In genomic region chr8:116952428-116952827, GRCm38 (mm10) we compare ENCODE assay signal across 22 mouse cellular contexts. TPM values are rescaled to one million over a fixed set of nuclear protein-coding genes. Genes with fewer than 3 reads are reported as not detected.
DNase-seq lines count a peak whose midpoint lies in the region; ATAC-seq lines count a peak whose summit lies in the region.
"Had no signal": no experiment of that assay in that cellular context is flagged by ENCODE, and none has a peak within 500 bp of the region (broad histone marks: within the 10 kb centered on the region; RNA-seq: fewer than 3 reads in every experiment).

No protein-coding gene starts in this region.

- no peak for DNase-seq in heart, postnatal 14 days
- peak; percentile 71 for DNase-seq in induced T-regulatory cell, adult 2 months (ENCODE audit: low read depth)
- DNase-seq in thymus, adult 18-20 months: peak; percentile 68 to 74
- DNase-seq in thymus, postnatal 4 days: peak; percentile 78
- no peak for DNase-seq in left cerebral cortex, postnatal 36 days (ENCODE audit: low spot score in 2 of 2)
- no peak for DNase-seq in retina, postnatal 1 day
- DNase-seq in kidney, adult 9 months: no peak
- DNase-seq: adrenal gland, adult 2 months; cerebellum, adult 11 months; cerebellum, postnatal 14 days; heart, postnatal 10 days; lung, embryonic 14.5 days; right cerebral cortex, postnatal 25 days had no signal

- 85% methylated on average over 8 of the region's 8 CpGs for WGBS in heart, embryonic 16.5 days

- ATAC-seq in heart, embryonic 16.5 days (replicated peaks; ENCODE audit: extremely low read depth, insufficient read depth, low FRiP score): 0 out of 2 replicates have a peak, but pooled peaks have one; percentile 29
- ATAC-seq: liver, embryonic 12.5 days; midbrain, embryonic 15.5 days had no signal

- H3K4me3 ChIP-seq in heart, embryonic 16.5 days (ENCODE audit: low read length): no peak overlapping the region
- H3K4me3 ChIP-seq: heart, embryonic 10.5 days; hindbrain, embryonic 13.5 days; limb, embryonic 12.5 days; liver, embryonic 12.5 days; megakaryocyte, embryonic 14.5 days; midbrain, embryonic 15.5 days; myocyte; neural tube, embryonic 15.5 days had no signal

- no peak overlapping the region for H3K27ac ChIP-seq in heart, embryonic 16.5 days (ENCODE audit: low read length)
- H3K27ac ChIP-seq: heart, embryonic 10.5 days; hindbrain, embryonic 13.5 days; limb, embryonic 12.5 days; liver, embryonic 12.5 days; midbrain, embryonic 15.5 days; neural tube, embryonic 15.5 days had no signal

- peaks cover 20% of the 10 kb centered on the region for H3K4me1 ChIP-seq in heart, embryonic 16.5 days (ENCODE audit: control insufficient read depth, insufficient read depth, low read length)
- H3K4me1 ChIP-seq: hindbrain, embryonic 13.5 days; midbrain, embryonic 15.5 days had no signal

- no peak overlapping the region for H3K4me2 ChIP-seq in heart, embryonic 16.5 days (ENCODE audit: low read depth, low read length)
- H3K4me2 ChIP-seq: hindbrain, embryonic 13.5 days; limb, embryonic 12.5 days; liver, embryonic 12.5 days; lung, embryonic 14.5 days; midbrain, embryonic 15.5 days; neural tube, embryonic 15.5 days had no signal

- H3K36me3 ChIP-seq in heart, embryonic 16.5 days (ENCODE audit: control insufficient read depth, insufficient read depth): peaks cover 27% of the 10 kb centered on the region

- no peaks in the 10 kb centered on the region for H3K27me3 ChIP-seq in heart, embryonic 16.5 days (ENCODE audit: control insufficient read depth, insufficient read depth, low read length)
- H3K27me3 ChIP-seq: hindbrain, embryonic 13.5 days; limb, embryonic 12.5 days; liver, embryonic 12.5 days; megakaryocyte, embryonic 14.5 days; midbrain, embryonic 15.5 days; neural tube, embryonic 15.5 days had no signal

- no peaks in the 10 kb centered on the region for H3K9me3 ChIP-seq in heart, embryonic 16.5 days (replicated peaks; ENCODE audit: control insufficient read depth, low read length)
- H3K9me3 ChIP-seq: heart, embryonic 10.5 days; hindbrain, embryonic 13.5 days; limb, embryonic 12.5 days; liver, embryonic 12.5 days; megakaryocyte, embryonic 14.5 days; midbrain, embryonic 15.5 days; neural tube, embryonic 15.5 days had no signal

- intact Hi-C loops in heart, postnatal 14 days (cut with DNase I): no loop called here
- intact Hi-C loops in left cerebral cortex, postnatal 36 days (cut with DNase I): no loop called here

- no peak overlapping the region for H3K9ac ChIP-seq in heart, embryonic 16.5 days (ENCODE audit: low read length)
- H3K9ac ChIP-seq: hindbrain, embryonic 13.5 days; limb, embryonic 12.5 days; liver, embryonic 12.5 days; lung, embryonic 14.5 days; midbrain, embryonic 15.5 days; neural tube, embryonic 15.5 days had no signal

RNA-seq across cellular contexts. Expression of gene Atmin, which starts 9.2 kb away (rescaled TPM):
- polyA plus RNA-seq in heart, embryonic 16.5 days (2015; fragmentation: Nextera tagmentation; extraction: Ambion mirVana): 10.2 and 10.7 TPM in 2 replicates
- total RNA-seq in heart, postnatal 14 days (2021): 10 to 100 TPM; 12.0 to 15.0 TPM
- 10 to 100 TPM; 63.3 to 66.0 TPM for total RNA-seq in left cerebral cortex, postnatal 36 days (2021)

RNA-seq across cellular contexts. Expression of gene 1700030J22Rik, which starts 26.3 kb away (rescaled TPM):
- 0.70 and 1.6 TPM in 2 replicates for polyA plus RNA-seq in heart, embryonic 16.5 days (2015; fragmentation: Nextera tagmentation; extraction: Ambion mirVana)
- under 1 TPM; 0.54 to 0.79 TPM for total RNA-seq in heart, postnatal 14 days (2021)
- total RNA-seq in left cerebral cortex, postnatal 36 days (2021): 10 to 100 TPM; 13.5 TPM

RNA-seq across cellular contexts. Expression of gene Cenpn, which starts 30.9 kb away (rescaled TPM):
- 27.3 and 28.8 TPM in 2 replicates for polyA plus RNA-seq in heart, embryonic 16.5 days (2015; fragmentation: Nextera tagmentation; extraction: Ambion mirVana)
- 1 to 10 TPM; 1.7 to 2.6 TPM for total RNA-seq in heart, postnatal 14 days (2021)
- total RNA-seq in left cerebral cortex, postnatal 36 days (2021): 1 to 10 TPM; 1.1 to 1.5 TPM

RNA-seq across cellular contexts. Expression of gene Cmc2, which starts 31.2 kb away (rescaled TPM):
- 126 and 133 TPM in 2 replicates for polyA plus RNA-seq in heart, embryonic 16.5 days (2015; fragmentation: Nextera tagmentation; extraction: Ambion mirVana)
- total RNA-seq in heart, postnatal 14 days (2021): 10 to 100 TPM; 49.8 to 66.2 TPM
- total RNA-seq in left cerebral cortex, postnatal 36 days (2021): 10 to 100 TPM; 19.6 to 20.8 TPM

RNA-seq across cellular contexts. Expression of gene Gcsh, which starts 40.9 kb away (rescaled TPM):
- polyA plus RNA-seq in heart, embryonic 16.5 days (2015; fragmentation: Nextera tagmentation; extraction: Ambion mirVana): 83.3 and 86.0 TPM in 2 replicates
- 10 to 100 TPM; 32.7 to 34.9 TPM for total RNA-seq in heart, postnatal 14 days (2021)
- 10 to 100 TPM; 33.2 to 43.7 TPM for total RNA-seq in left cerebral cortex, postnatal 36 days (2021)

Comparison
In these comparisons a context has a peak if more than half of its experiments do, and no peak if none do; other contexts are left out.
1. DNase-seq: peak in induced T-regulatory cell, adult 2 months (single experiment), thymus, adult 18-20 months (2 of 2) and thymus, postnatal 4 days (single experiment); none in heart, postnatal 14 days (0 of 2), left cerebral cortex, postnatal 36 days (0 of 2), retina, postnatal 1 day (single experiment) and kidney, adult 9 months (single experiment).
2. RNA of gene Atmin, which starts 9.2 kb away (total RNA-seq): 63.3 to 66.0 TPM in left cerebral cortex, postnatal 36 days; 12.0 to 15.0 TPM in heart, postnatal 14 days; every median in the first group is over 4 times any median in the second.
3. RNA of gene 1700030J22Rik, which starts 26.3 kb away (total RNA-seq): 13.5 TPM in left cerebral cortex, postnatal 36 days; 0.54 to 0.79 TPM in heart, postnatal 14 days; every median in the first group is over 4 times any median in the second.